Mouse (Mus musculus) brain, embryonic 14.5 days (tissue): ENCODE data around the gene Cox5a.

Experiments used
- CTCF ChIP-seq: fragments of 200-500 bp; IDR thresholded peaks from 2 replicates; pipeline ENCODE4 v1.5.1; 2012; ENCODE audit warnings: inconsistent platforms, mild to moderate bottlenecking, moderate library complexity, borderline replicate concordance; ENCODE audit not compliant: insufficient read depth, insufficient read length; ENCODE audit errors: extremely low read depth
- POLR2A ChIP-seq: fragments of 200-500 bp; IDR thresholded peaks from 2 replicates; pipeline ENCODE4 v1.6.1; 2012; ENCODE audit warnings: mild to moderate bottlenecking, inconsistent platforms, borderline replicate concordance; ENCODE audit not compliant: poor library complexity, insufficient read depth, insufficient read length, severe bottlenecking; ENCODE audit errors: extremely low read depth

DNA sequence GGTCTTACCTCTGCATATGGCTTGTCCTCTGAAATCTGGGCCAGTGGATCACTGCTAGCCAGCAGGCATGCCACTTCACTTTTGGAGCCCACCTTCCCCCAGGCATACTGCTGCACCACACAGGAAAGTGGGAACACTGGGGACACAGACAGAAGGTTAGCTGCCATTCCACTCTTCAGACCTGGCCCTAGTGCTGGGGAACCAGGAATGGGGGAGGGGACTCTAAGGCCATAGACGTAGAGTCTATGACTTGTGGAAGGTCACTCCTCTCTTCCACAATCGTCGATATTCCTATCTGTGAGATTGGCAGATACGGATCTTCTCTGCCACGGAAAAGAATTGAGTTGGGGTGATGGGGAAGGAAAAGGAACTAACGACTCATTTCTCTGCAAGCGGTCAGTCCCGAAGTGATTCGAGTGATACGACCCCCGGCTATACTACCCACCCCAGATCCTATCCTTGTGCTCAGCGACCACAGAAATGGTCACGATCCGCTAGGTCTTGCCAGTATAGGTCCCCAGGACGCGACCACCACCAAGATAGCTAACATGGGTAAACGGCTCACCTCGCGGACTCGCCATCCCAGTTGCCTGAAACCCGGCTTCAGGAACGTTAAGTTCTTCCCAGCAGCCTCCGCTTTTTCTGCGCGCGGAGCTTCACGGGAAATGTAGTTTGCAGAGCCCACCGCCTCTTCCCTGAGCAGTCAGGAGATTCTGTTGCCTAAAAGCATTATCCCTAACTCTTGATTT is 31.2 kb downstream of the Cox5a start, which contains the start of gene Mpi:
- TF ChIP-seq POLR2A (peak; percentile 55; the same call in 1 of the 2 replicates), CTCF (no peak)
